ENCODE assay signal across 21 mouse cellular contexts in genomic region chr3:151439976-151440375, GRCm38 (mm10). TPM values are rescaled to one million over a fixed set of nuclear protein-coding genes. Genes with fewer than 3 reads are reported as not detected.
DNase-seq lines count a peak whose midpoint lies in the region; ATAC-seq and TF ChIP-seq lines count a peak whose summit lies in the region.
"Had no signal": no experiment of that assay in that cellular context is flagged by ENCODE, and none has a peak within 500 bp of the region (broad histone marks: within the 10 kb centered on the region; RNA-seq: fewer than 3 reads in every experiment).

No protein-coding gene starts in this region.

- H3K9me3 ChIP-seq in heart, embryonic 12.5 days (replicated peaks): no peaks in the 10 kb centered on the region
- no peaks in the 10 kb centered on the region for H3K9me3 ChIP-seq in heart, postnatal 0 days (replicated peaks; ENCODE audit: control insufficient read depth, low read length)
- H3K9me3 ChIP-seq: embryonic facial prominence, embryonic 13.5 days; limb, embryonic 15.5 days; neural tube, embryonic 15.5 days had no signal

- no peaks in the 10 kb centered on the region for H3K27me3 ChIP-seq in heart, embryonic 12.5 days (replicated peaks)
- no peaks in the 10 kb centered on the region for H3K27me3 ChIP-seq in heart, postnatal 0 days (ENCODE audit: control insufficient read depth, insufficient read depth, low read length)
- H3K27me3 ChIP-seq: limb, embryonic 15.5 days; neural tube, embryonic 15.5 days; Patski had no signal

- no peak for ATAC-seq in heart, embryonic 12.5 days (ENCODE audit: insufficient number of reproducible peaks, low FRiP score)
- no peak for ATAC-seq in heart, postnatal 0 days (ENCODE audit: insufficient read depth, low read depth)
- ATAC-seq: CD4-positive, CD25-positive, alpha-beta regulatory T cell, adult 4 months; forebrain, embryonic 14.5 days; midbrain, embryonic 16.5 days; Patski had no signal

- H3K27ac ChIP-seq in heart, embryonic 12.5 days (ENCODE audit: poor library complexity, severe bottlenecking): no peak overlapping the region
- no peak overlapping the region for H3K27ac ChIP-seq in heart, postnatal 0 days (ENCODE audit: low read depth)
- H3K27ac ChIP-seq in left cerebral cortex, adult 2 months: peak overlapping the region; percentile 28
- peak overlapping the region; percentile 89 for H3K27ac ChIP-seq in brown adipose tissue, adult 24 weeks (replicated peaks; ENCODE audit: low read depth, low read length)
- H3K27ac ChIP-seq: embryonic facial prominence, embryonic 13.5 days; limb, embryonic 15.5 days; neural tube, embryonic 15.5 days had no signal

- no peak for TF ChIP-seq EP300 in heart, postnatal 0 days (IDR thresholded peaks at IDR 0.05; ENCODE audit: low read depth)

- no peak overlapping the region for H3K4me2 ChIP-seq in heart, embryonic 12.5 days
- H3K4me2 ChIP-seq in heart, postnatal 0 days (ENCODE audit: low read depth, low read length): peak overlapping the region; percentile 67
- H3K4me2 ChIP-seq: embryonic facial prominence, embryonic 13.5 days; limb, embryonic 15.5 days; neural tube, embryonic 15.5 days had no signal

- no peak for TF ChIP-seq CTCF in heart, postnatal 0 days (IDR thresholded peaks at IDR 0.05; ENCODE audit: low read depth)
- TF ChIP-seq CTCF in left cerebral cortex, adult 2 months (IDR thresholded peaks at IDR 0.05): no peak

- peak; percentile 93 for DNase-seq in heart, adult 11 months
- no peak for DNase-seq in heart, postnatal 0 days (ENCODE audit: low spot score)
- no peak for DNase-seq in heart, postnatal 4 days
- DNase-seq in left cerebral cortex, adult 2 months (ENCODE audit: extremely low spot score in 1 of 2, low spot score in 2 of 2): no peak
- DNase-seq in left cerebral cortex, postnatal 4 days: no peak
- DNase-seq: adrenal gland, adult 8-10 months; cerebellum, postnatal 10 days; gastrocnemius, postnatal 14 days; kidney, adult 11 months; layer of hippocampus, postnatal 36 days; spleen, adult 18-20 months; thymus, postnatal 25 days had no signal

- H3K4me1 ChIP-seq in heart, embryonic 12.5 days (replicated peaks): peaks cover 20% of the 10 kb centered on the region
- H3K4me1 ChIP-seq in heart, postnatal 0 days (ENCODE audit: control insufficient read depth, insufficient read depth): peaks cover 5% of the 10 kb centered on the region
- peaks cover 10% of the 10 kb centered on the region for H3K4me1 ChIP-seq in brown adipose tissue, adult 24 weeks (ENCODE audit: control insufficient read depth, insufficient read depth, insufficient read length, low read length)

- intact Hi-C loops in left cerebral cortex, adult 2 months (cut with DNase I): no loop called here
- intact Hi-C loops in left cerebral cortex, postnatal 4 days (cut with DNase I): no loop called here

- WGBS in heart, embryonic 12.5 days: 76% methylated on average over 2 of the region's 2 CpGs
- 53% methylated on average over 2 of the region's 2 CpGs for WGBS in heart, postnatal 0 days

- no peak overlapping the region for H3K9ac ChIP-seq in heart, embryonic 12.5 days
- no peak overlapping the region for H3K9ac ChIP-seq in heart, postnatal 0 days (replicated peaks; ENCODE audit: low read depth, low read length)
- H3K9ac ChIP-seq: embryonic facial prominence, embryonic 13.5 days; limb, embryonic 15.5 days; neural tube, embryonic 15.5 days had no signal

- H3K4me3 ChIP-seq in heart, embryonic 12.5 days: no peak overlapping the region
- peak overlapping the region; percentile 41; the same call in 1 of the 2 replicates for H3K4me3 ChIP-seq in heart, postnatal 0 days (ENCODE audit: low read depth, low read length)
- H3K4me3 ChIP-seq in left cerebral cortex, adult 2 months: peak overlapping the region; percentile 29
- peak overlapping the region; percentile 66 for H3K4me3 ChIP-seq in brown adipose tissue, adult 24 weeks (ENCODE audit: insufficient read depth, low read depth, low read length)
- H3K4me3 ChIP-seq: embryonic facial prominence, embryonic 13.5 days; limb, embryonic 15.5 days; neural tube, embryonic 15.5 days had no signal

- H3K36me3 ChIP-seq in heart, embryonic 12.5 days: no peaks in the 10 kb centered on the region
- no peaks in the 10 kb centered on the region for H3K36me3 ChIP-seq in heart, postnatal 0 days (replicated peaks; ENCODE audit: control insufficient read depth, insufficient read depth, low read length)
- H3K36me3 ChIP-seq: embryonic facial prominence, embryonic 13.5 days; limb, embryonic 15.5 days; neural tube, embryonic 15.5 days had no signal

RNA-seq across cellular contexts. Expression of gene Adgrl4, which starts 2.3 kb away (rescaled TPM):
- polyA plus RNA-seq in heart, embryonic 12.5 days (2016; fragmentation: Nextera tagmentation; extraction: Ambion mirVana): 8.9 and 10.9 TPM in 2 replicates
- 29.3 and 72.2 TPM in 2 replicates for total RNA-seq in heart, postnatal 0 days (2014; rRNA removed; ENCODE audit: low replicate concordance)
- 19.9 and 20.3 TPM in 2 replicates for polyA plus RNA-seq in heart, postnatal 0 days (2015; fragmentation: Nextera tagmentation; extraction: Ambion mirVana)
- total RNA-seq in heart, postnatal 4 days (2021): 10 to 100 TPM; 54.1 to 57.3 TPM
- 10 to 100 TPM; 21.0 to 22.3 TPM for total RNA-seq in left cerebral cortex, adult 2 months (2021)
- 10 to 100 TPM; 14.9 to 21.9 TPM for total RNA-seq in left cerebral cortex, postnatal 4 days (2021)
- 25.6 and 34.0 TPM in 2 replicates for polyA plus RNA-seq in brown adipose tissue, adult 24 weeks (2012; ENCODE audit: insufficient read depth, insufficient read length, missing spikeins)
- polyA plus RNA-seq: CD4-positive, CD25-positive, alpha-beta regulatory T cell, adult 4 months; Patski had no signal

Comparison
In these comparisons a context has a peak if more than half of its experiments do, and no peak if none do; other contexts are left out.
1. H3K27ac ChIP-seq: peak in left cerebral cortex, adult 2 months (single experiment) and brown adipose tissue, adult 24 weeks (single experiment); none in heart, embryonic 12.5 days (single experiment) and heart, postnatal 0 days (single experiment).